8 mouse cellular contexts compared by ENCODE assay signal in the genomic region with DNA sequence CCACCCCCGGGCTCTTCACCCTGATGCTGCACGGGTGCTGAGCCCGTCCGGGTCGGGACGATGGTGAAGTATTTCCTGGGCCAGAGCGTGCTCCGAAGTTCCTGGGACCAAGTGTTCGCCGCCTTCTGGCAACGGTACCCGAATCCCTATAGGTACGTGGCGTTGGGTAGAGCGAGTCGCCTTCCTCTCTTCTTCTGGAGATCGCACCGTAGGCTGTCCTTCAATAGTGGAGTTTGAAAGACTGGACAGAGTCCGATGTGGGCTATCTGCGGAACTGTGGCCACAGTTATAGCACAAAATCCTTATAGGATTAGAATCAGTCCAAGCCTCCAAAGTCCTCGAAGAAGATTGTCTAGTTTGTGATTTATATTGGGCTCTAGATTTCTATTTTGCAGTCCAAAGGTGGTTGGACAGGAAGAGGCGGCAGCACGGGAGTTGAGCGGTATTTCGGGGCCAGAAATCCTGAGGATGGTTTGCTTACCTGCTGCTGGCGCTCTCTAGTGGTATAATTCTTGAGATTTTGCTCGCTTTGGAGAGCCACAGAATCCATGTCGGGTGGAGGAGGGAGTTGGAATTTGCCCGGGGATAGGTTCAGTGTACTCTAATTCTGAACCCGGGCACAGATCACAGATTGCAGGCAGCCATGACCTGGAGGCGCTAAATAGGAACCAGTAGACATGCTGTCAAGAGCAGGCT. TPM values are rescaled to one million over a fixed set of nuclear protein-coding genes. Genes with fewer than 3 reads are reported as not detected.
DNase-seq lines count a peak whose midpoint lies in the region; ATAC-seq lines count a peak whose summit lies in the region.

No protein-coding gene starts in this region.

- H3K4me1 ChIP-seq in heart, embryonic 14.5 days (ENCODE audit: control insufficient read depth in 2 of 2, insufficient read depth in 2 of 2, low read length in 2 of 2), result peaks cover 12 to 33% of the 10 kb centered on the region in 2 experiments
- peaks cover 32% of the 10 kb centered on the region for H3K4me1 ChIP-seq in stomach, embryonic 16.5 days (ENCODE audit: control insufficient read depth, insufficient read depth, low read length)

- 0 out of 2 replicates have a peak, but pooled peaks have one; percentile 8 for ATAC-seq in common myeloid progenitor, adult 5-6 weeks (replicated peaks; ENCODE audit: low read depth, poor library complexity, severe bottlenecking)
- no peak for ATAC-seq in heart, embryonic 14.5 days (ENCODE audit: insufficient number of reproducible peaks, insufficient read depth, low FRiP score, low read depth)
- peak; percentile 40; the same call in 1 of the 2 replicates for ATAC-seq in megakaryocyte progenitor cell, adult 5-6 weeks (replicated peaks; ENCODE audit: poor library complexity)
- no peak for ATAC-seq in stomach, embryonic 16.5 days (ENCODE audit: insufficient read depth, low FRiP score)

- peak overlapping the region; percentile 84 to 91 for H3K4me3 ChIP-seq in heart, embryonic 14.5 days (ENCODE audit: control insufficient read depth in 1 of 2, insufficient read depth in 1 of 2, low read depth in 1 of 2, low read length in 2 of 2)
- peak overlapping the region; percentile 95 for H3K4me3 ChIP-seq in stomach, embryonic 16.5 days (replicated peaks; ENCODE audit: low read length)

- H3K9ac ChIP-seq in heart, embryonic 14.5 days (ENCODE audit: low read length), result peak overlapping the region; percentile 95
- H3K9ac ChIP-seq in stomach, embryonic 16.5 days (ENCODE audit: low read length), result peak overlapping the region; percentile 96

- H3K4me2 ChIP-seq in heart, embryonic 14.5 days (ENCODE audit: low read length), result peak overlapping the region; percentile 95
- H3K4me2 ChIP-seq in stomach, embryonic 16.5 days (ENCODE audit: low read depth, low read length), result peak overlapping the region; percentile 86

- DNase-seq in A20 (ENCODE audit: low read depth, low spot score) (peak; percentile 71), ES-CJ7 (ENCODE audit: low read depth, low spot score) (peak; percentile 79)
- peak; percentile 71 to 83 for DNase-seq in kidney, postnatal 25 days
- no peak for DNase-seq in natural killer cell, adult 2 months (ENCODE audit: low spot score in 2 of 2)

- no peaks in the 10 kb centered on the region for H3K9me3 ChIP-seq in heart, embryonic 14.5 days (ENCODE audit: control insufficient read depth, low read length)
- no peaks in the 10 kb centered on the region for H3K9me3 ChIP-seq in stomach, embryonic 16.5 days (replicated peaks; ENCODE audit: control insufficient read depth, low read length)

- H3K27me3 ChIP-seq in heart, embryonic 14.5 days (ENCODE audit: control insufficient read depth, insufficient read depth, low read length), result no peaks in the 10 kb centered on the region
- no peaks in the 10 kb centered on the region for H3K27me3 ChIP-seq in stomach, embryonic 16.5 days (ENCODE audit: control insufficient read depth, insufficient read depth, low read length)

- WGBS in heart, embryonic 14.5 days, result under 1% methylated on average over 31 of the region's 31 CpGs
- WGBS in stomach, embryonic 16.5 days, result under 1% methylated on average over 31 of the region's 31 CpGs

- H3K36me3 ChIP-seq in heart, embryonic 14.5 days (ENCODE audit: control insufficient read depth, insufficient read depth, low read length), result peaks cover 69% of the 10 kb centered on the region
- H3K36me3 ChIP-seq in stomach, embryonic 16.5 days (ENCODE audit: control insufficient read depth, insufficient read depth, low read length), result peaks cover 14% of the 10 kb centered on the region; the same call in 1 of the 2 replicates

- peak overlapping the region; percentile 60 to 83 for H3K27ac ChIP-seq in heart, embryonic 14.5 days (replicated peaks in 1 of 2; ENCODE audit: control insufficient read depth in 1 of 2, insufficient read depth in 1 of 2, low read depth in 2 of 2, low read length in 2 of 2)
- peak overlapping the region; percentile 91 for H3K27ac ChIP-seq in stomach, embryonic 16.5 days (ENCODE audit: low read length)

RNA-seq across cellular contexts. Expression of a gene that starts 0.5 kb away (rescaled TPM):
- total RNA-seq in common myeloid progenitor, adult 5-6 weeks (2017), result 22.3 and 31.5 TPM in 2 replicates
- 73.1 and 78.7 TPM in 2 replicates for polyA plus RNA-seq in heart, embryonic 14.5 days (2014; fragmentation: Nextera tagmentation; extraction: Ambion mirVana)
- 128 and 152 TPM in 2 replicates for total RNA-seq in megakaryocyte progenitor cell, adult 5-6 weeks (2015)
- 25.9 and 34.6 TPM in 2 replicates for total RNA-seq in megakaryocyte progenitor cell, adult 5-6 weeks (2017)
- 76.2 and 79.2 TPM in 2 replicates for polyA plus RNA-seq in stomach, embryonic 16.5 days (2015; fragmentation: Nextera tagmentation; extraction: Ambion mirVana)

RNA-seq across cellular contexts. Expression of a gene that starts 2.0 kb away (rescaled TPM):
- total RNA-seq in common myeloid progenitor, adult 5-6 weeks (2017), result 83.2 and 93.3 TPM in 2 replicates
- 369 and 389 TPM in 2 replicates for polyA plus RNA-seq in heart, embryonic 14.5 days (2014; fragmentation: Nextera tagmentation; extraction: Ambion mirVana)
- 350 and 360 TPM in 2 replicates for total RNA-seq in megakaryocyte progenitor cell, adult 5-6 weeks (2015)
- 108 and 125 TPM in 2 replicates for total RNA-seq in megakaryocyte progenitor cell, adult 5-6 weeks (2017)
- polyA plus RNA-seq in stomach, embryonic 16.5 days (2015; fragmentation: Nextera tagmentation; extraction: Ambion mirVana), result 444 and 484 TPM in 2 replicates

RNA-seq across cellular contexts. Expression of a gene that starts 7.3 kb away (rescaled TPM):
- 6.2 and 9.0 TPM in 2 replicates for total RNA-seq in common myeloid progenitor, adult 5-6 weeks (2017)
- polyA plus RNA-seq in heart, embryonic 14.5 days (2014; fragmentation: Nextera tagmentation; extraction: Ambion mirVana), result 20.4 and 22.3 TPM in 2 replicates
- total RNA-seq in megakaryocyte progenitor cell, adult 5-6 weeks (2015), result 4.7 and 6.9 TPM in 2 replicates
- total RNA-seq in megakaryocyte progenitor cell, adult 5-6 weeks (2017), result 4.7 and 16.3 TPM in 2 replicates
- polyA plus RNA-seq in stomach, embryonic 16.5 days (2015; fragmentation: Nextera tagmentation; extraction: Ambion mirVana), result 31.8 and 35.5 TPM in 2 replicates

RNA-seq across cellular contexts. Expression of a gene that starts 40.3 kb away (rescaled TPM):
- 83.6 and 85.1 TPM in 2 replicates for total RNA-seq in common myeloid progenitor, adult 5-6 weeks (2017)
- polyA plus RNA-seq in heart, embryonic 14.5 days (2014; fragmentation: Nextera tagmentation; extraction: Ambion mirVana), result 69.5 and 73.6 TPM in 2 replicates
- total RNA-seq in megakaryocyte progenitor cell, adult 5-6 weeks (2015), result 86.8 and 102 TPM in 2 replicates
- 126 and 131 TPM in 2 replicates for total RNA-seq in megakaryocyte progenitor cell, adult 5-6 weeks (2017)
- 112 and 113 TPM in 2 replicates for polyA plus RNA-seq in stomach, embryonic 16.5 days (2015; fragmentation: Nextera tagmentation; extraction: Ambion mirVana)

RNA-seq across cellular contexts. Expression of a gene that starts 47.3 kb away (rescaled TPM):
- 4.2 and 8.7 TPM in 2 replicates for total RNA-seq in common myeloid progenitor, adult 5-6 weeks (2017)
- 0.45 and 0.50 TPM in 2 replicates for polyA plus RNA-seq in heart, embryonic 14.5 days (2014; fragmentation: Nextera tagmentation; extraction: Ambion mirVana)
- 11.5 and 12.6 TPM in 2 replicates for total RNA-seq in megakaryocyte progenitor cell, adult 5-6 weeks (2015)
- 9.7 and 17.4 TPM in 2 replicates for total RNA-seq in megakaryocyte progenitor cell, adult 5-6 weeks (2017)
- polyA plus RNA-seq in stomach, embryonic 16.5 days (2015; fragmentation: Nextera tagmentation; extraction: Ambion mirVana), result 1.00 and 1.6 TPM in 2 replicates

Comparison
In these comparisons a context has a peak if more than half of its experiments do, and no peak if none do; other contexts are left out.
1. DNase-seq: peak in A20 (single experiment), ES-CJ7 (single experiment) and kidney, postnatal 25 days (2 of 2); none in natural killer cell, adult 2 months (0 of 2).
2. ATAC-seq: peak in common myeloid progenitor, adult 5-6 weeks (single experiment) and megakaryocyte progenitor cell, adult 5-6 weeks (single experiment); none in heart, embryonic 14.5 days (single experiment) and stomach, embryonic 16.5 days (single experiment).